Mouse (Mus musculus) forebrain, embryonic 15.5 days (tissue): ENCODE data around the gene Ruvbl1. TPM values are rescaled to one million over a fixed set of nuclear protein-coding genes. Genes with fewer than 3 reads are reported as not detected.

Experiments
- ATAC-seq: fragments of 200-750 bp; cut with Nextera tagmentation; replicated peaks from 2 replicates; pipeline ENCODE4 v1.8.0; 2017; ENCODE audit warnings: mild to moderate bottlenecking, moderate TSS enrichment, moderate library complexity
- H3K27ac ChIP-seq: fragments of 300-500 bp; sonication (generic); replicated peaks from 2 replicates; pipeline ENCODE4 v1.5.1; 2015; ENCODE audit warnings: mild to moderate bottlenecking, inconsistent platforms
- H3K27me3 ChIP-seq: fragments of 300-500 bp; sonication (generic); 2 replicates; pipeline ENCODE4 v1.6.1; 2015; ENCODE audit warnings: inconsistent platforms
- H3K36me3 ChIP-seq: fragments of 300-500 bp; sonication (generic); 2 replicates; pipeline ENCODE4 v1.6.1; 2015; ENCODE audit warnings: mild to moderate bottlenecking, inconsistent platforms
- H3K4me1 ChIP-seq: fragments of 300-500 bp; sonication (generic); 2 replicates; pipeline ENCODE4 v1.6.1; 2015; ENCODE audit warnings: inconsistent platforms
- H3K4me2 ChIP-seq: fragments of 300-500 bp; sonication (generic); replicated peaks from 2 replicates; pipeline ENCODE4 v1.6.1; 2015; ENCODE audit warnings: mild to moderate bottlenecking, inconsistent platforms
- H3K4me3 ChIP-seq: fragments of 300-500 bp; sonication (generic); 2 replicates; pipeline ENCODE4 v1.5.1; 2015; ENCODE audit warnings: mild to moderate bottlenecking, inconsistent platforms
- H3K9ac ChIP-seq: fragments of 300-500 bp; sonication (generic); replicated peaks from 2 replicates; pipeline ENCODE4 v1.6.1; 2015; ENCODE audit warnings: mild to moderate bottlenecking, inconsistent platforms
- H3K9me3 ChIP-seq: fragments of 300-500 bp; sonication (generic); 2 replicates; pipeline ENCODE4 v1.6.1; 2016; ENCODE audit warnings: inconsistent platforms
- WGBS: fragments of 180-500 bp; shearing (Covaris S2); methylation state at CpG from one replicate; pipeline ENCODE4 v1.1.7; 2015; ENCODE audit warnings: mixed read lengths; 5-methylcytosine and 5-hydroxymethylcytosine counted together
- polyA plus RNA-seq: library from polyadenylated mRNA; unstranded; fragments of >200 nt; fragmentation: Nextera tagmentation; extraction: Ambion mirVana; gene quantifications from 2 replicates; pipeline ENCODE4 v1.2.1, GENCODE M21; 2015

Ruvbl1 gene
- polyA plus RNA-seq, 1 experiment from 2014 or later: 130 TPM

GRCm38 (mm10) chr6:88523043-88523442 lies 57.8 kb downstream of the Ruvbl1 start:
- ATAC-seq: no peak
- H3K4me1 ChIP-seq: peaks cover 9% of the 10 kb centered on the region
- no peak overlapping the region for H3K27ac ChIP-seq
- no peak overlapping the region for H3K4me2 ChIP-seq
- no peaks in the 10 kb centered on the region for H3K36me3 ChIP-seq
- no peaks in the 10 kb centered on the region for H3K27me3 ChIP-seq
- H3K9me3 ChIP-seq: no peaks in the 10 kb centered on the region
- H3K9ac ChIP-seq: no peak overlapping the region
- H3K4me3 ChIP-seq: no peak overlapping the region
- 78% methylated on average over 3 of the region's 3 CpGs for WGBS

- H3K4me3 ChIP-seq: no peak overlapping the region
- H3K9ac ChIP-seq: no peak overlapping the region
- H3K9me3 ChIP-seq: no peaks in the 10 kb centered on the region
- H3K4me1 ChIP-seq: peaks cover 8% of the 10 kb centered on the region
- no peak for ATAC-seq
- WGBS: 86% methylated on average over 3 of the region's 3 CpGs
- H3K4me2 ChIP-seq: no peak overlapping the region
- H3K27me3 ChIP-seq: no peaks in the 10 kb centered on the region
- no peak overlapping the region for H3K27ac ChIP-seq
- no peaks in the 10 kb centered on the region for H3K36me3 ChIP-seq
Measured at GRCm38 (mm10) chr6:88523451-88523850, 58.2 kb downstream of the Ruvbl1 start.

- H3K9me3 ChIP-seq: no peaks in the 10 kb centered on the region
- no peak for ATAC-seq
- H3K4me3 ChIP-seq: no peak overlapping the region
- no peak overlapping the region for H3K4me2 ChIP-seq
- no peak overlapping the region for H3K9ac ChIP-seq
- no peaks in the 10 kb centered on the region for H3K36me3 ChIP-seq
- 88% methylated on average over 4 of the region's 4 CpGs for WGBS
- no peak overlapping the region for H3K27ac ChIP-seq
- no peaks in the 10 kb centered on the region for H3K27me3 ChIP-seq
- peaks cover 8% of the 10 kb centered on the region for H3K4me1 ChIP-seq
Measured at GRCm38 (mm10) chr6:88524056-88524455, 58.8 kb downstream of the Ruvbl1 start.

- no peak overlapping the region for H3K9ac ChIP-seq
- no peaks in the 10 kb centered on the region for H3K4me1 ChIP-seq
- no peaks in the 10 kb centered on the region for H3K27me3 ChIP-seq
- no peak for ATAC-seq
- H3K27ac ChIP-seq: no peak overlapping the region
- no peaks in the 10 kb centered on the region for H3K36me3 ChIP-seq
- no peak overlapping the region for H3K4me3 ChIP-seq
- H3K9me3 ChIP-seq: no peaks in the 10 kb centered on the region
- no peak overlapping the region for H3K4me2 ChIP-seq
Measured at GRCm38 (mm10) chr6:88530306-88530705, 65.1 kb downstream of the Ruvbl1 start.

- no peaks in the 10 kb centered on the region for H3K9me3 ChIP-seq
- H3K4me3 ChIP-seq: no peak overlapping the region
- H3K4me1 ChIP-seq: peaks cover 4% of the 10 kb centered on the region; the same call in 1 of the 2 replicates
- no peak for ATAC-seq
- H3K4me2 ChIP-seq: no peak overlapping the region
- H3K9ac ChIP-seq: no peak overlapping the region
- WGBS: 82% methylated on average over 2 of the region's 2 CpGs
- no peak overlapping the region for H3K27ac ChIP-seq
- 0 out of 2 replicates have a peak, but pooled peaks cover 4% of the 10 kb centered on the region for H3K27me3 ChIP-seq
- no peaks in the 10 kb centered on the region for H3K36me3 ChIP-seq
Measured at GRCm38 (mm10) chr6:88540093-88540755, 75.0 kb downstream of the Ruvbl1 start.

GRCm38 (mm10) chr6:88544241-88544640 lies 79.0 kb downstream of the Ruvbl1 start:
- no peak overlapping the region for H3K4me3 ChIP-seq
- ATAC-seq: no peak
- 0 out of 2 replicates have a peak overlapping the region, but pooled peaks have one; percentile 47 for H3K27ac ChIP-seq
- no peaks in the 10 kb centered on the region for H3K36me3 ChIP-seq
- no peak overlapping the region for H3K4me2 ChIP-seq
- WGBS: 87% methylated on average over 3 of the region's 3 CpGs
- no peaks in the 10 kb centered on the region for H3K9me3 ChIP-seq
- peaks cover 17% of the 10 kb centered on the region; the same call in 1 of the 2 replicates for H3K27me3 ChIP-seq
- H3K4me1 ChIP-seq: peaks cover 8% of the 10 kb centered on the region; the same call in 1 of the 2 replicates
- no peak overlapping the region for H3K9ac ChIP-seq

GRCm38 (mm10) chr6:88544644-88545396 lies 79.6 kb downstream of the Ruvbl1 start:
- Histone ChIP-seq H3K4me3 (no peak overlapping the region), H3K27me3 (peaks cover 17% of the 10 kb centered on the region; the same call in 1 of the 2 replicates), H3K27ac (peak overlapping the region; percentile 47; the same call in 1 of the 2 replicates), H3K4me1 (peaks cover 8% of the 10 kb centered on the region; the same call in 1 of the 2 replicates), H3K36me3 (no peaks in the 10 kb centered on the region), H3K9ac (no peak overlapping the region), H3K4me2 (no peak overlapping the region), H3K9me3 (no peaks in the 10 kb centered on the region)
- WGBS: 26% methylated on average over 11 of the region's 11 CpGs
- ATAC-seq: no peak

- Histone ChIP-seq H3K9me3 (no peaks in the 10 kb centered on the region), H3K9ac (no peak overlapping the region), H3K27me3 (peaks cover 17% of the 10 kb centered on the region; the same call in 1 of the 2 replicates), H3K4me1 (peaks cover 8% of the 10 kb centered on the region; the same call in 1 of the 2 replicates), H3K36me3 (no peaks in the 10 kb centered on the region), H3K4me2 (no peak overlapping the region), H3K27ac (no peak overlapping the region), H3K4me3 (no peak overlapping the region)
- WGBS: 17% methylated on average over 10 of the region's 10 CpGs
- no peak for ATAC-seq
Measured at GRCm38 (mm10) chr6:88545397-88545790, 80.2 kb downstream of the Ruvbl1 start.

Other genes starting within 250 kb of the Ruvbl1 start
- gene Dnajb8, start 243.1 kb upstream of the Ruvbl1 start, polyA plus RNA-seq: not detected in 2 replicates
- gene Eefsec, start 18.9 kb upstream of the Ruvbl1 start, polyA plus RNA-seq: 32.7 and 34.1 TPM in 2 replicates
- gene Sec61a1, start 53.5 kb downstream of the Ruvbl1 start, polyA plus RNA-seq: 157 and 158 TPM in 2 replicates
- gene Kbtbd12, start 172.5 kb downstream of the Ruvbl1 start, polyA plus RNA-seq: 0.20 TPM in 1 of 2 replicates, not detected in the other